Mouse (Mus musculus): ENCODE results near the gene H2-Ob. TPM values are rescaled to one million over a fixed set of nuclear protein-coding genes. Genes with fewer than 3 reads are reported as not detected.

H2-Ob gene
- polyA plus RNA-seq, 1 experiment from 2014 or later: 0.15 TPM

GRCm38 (mm10) chr17:34299356-34299755, 60.7 kb downstream of the H2-Ob start:
- no peaks in the 10 kb centered on the region for H3K36me3 ChIP-seq

GRCm38 (mm10) chr17:34300071-34300470, 61.4 kb downstream of the H2-Ob start:
- H3K9ac ChIP-seq: no peak overlapping the region
- H3K27ac ChIP-seq (ENCODE audit: poor library complexity, severe bottlenecking): no peak overlapping the region
- no peaks in the 10 kb centered on the region for H3K9me3 ChIP-seq (replicated peaks)
- no peak for ATAC-seq (ENCODE audit: insufficient number of reproducible peaks, low FRiP score)
- no peak overlapping the region for H3K4me3 ChIP-seq
- H3K4me2 ChIP-seq: no peak overlapping the region
- H3K4me1 ChIP-seq (replicated peaks): no peaks in the 10 kb centered on the region
- 89% methylated on average over 8 of the region's 8 CpGs for WGBS
- peaks cover 14% of the 10 kb centered on the region; the same call in 1 of the 2 replicates for H3K27me3 ChIP-seq (replicated peaks)
- no peaks in the 10 kb centered on the region for H3K36me3 ChIP-seq

More at GRCm38 (mm10) chr17:34299356-34299755, 60.7 kb downstream of the H2-Ob start:
- H3K4me1 ChIP-seq (replicated peaks): no peaks in the 10 kb centered on the region
- H3K27ac ChIP-seq (ENCODE audit: poor library complexity, severe bottlenecking): no peak overlapping the region
- H3K9ac ChIP-seq: no peak overlapping the region
- H3K4me3 ChIP-seq: no peak overlapping the region
- H3K27me3 ChIP-seq (replicated peaks): peaks cover 14% of the 10 kb centered on the region; the same call in 1 of the 2 replicates
- no peaks in the 10 kb centered on the region for H3K9me3 ChIP-seq (replicated peaks)
- WGBS: 59% methylated on average over 3 of the region's 3 CpGs
- ATAC-seq (ENCODE audit: insufficient number of reproducible peaks, low FRiP score): no peak
- no peak overlapping the region for H3K4me2 ChIP-seq

- no peak for ATAC-seq (ENCODE audit: insufficient number of reproducible peaks, low FRiP score)
- H3K36me3 ChIP-seq: no peaks in the 10 kb centered on the region
Observed at GRCm38 (mm10) chr17:34300691-34301566, 62.2 kb downstream of the H2-Ob start.

GRCm38 (mm10) chr17:34301670-34302190, 63.0 kb downstream of the H2-Ob start:
- Histone ChIP-seq H3K9ac (no peak overlapping the region), H3K4me2 (no peak overlapping the region), H3K4me3 (no peak overlapping the region), H3K9me3 (replicated peaks) (no peaks in the 10 kb centered on the region), H3K4me1 (replicated peaks) (no peaks in the 10 kb centered on the region), H3K36me3 (no peaks in the 10 kb centered on the region), H3K27me3 (replicated peaks) (peaks cover 11% of the 10 kb centered on the region; the same call in 1 of the 2 replicates), H3K27ac (ENCODE audit: poor library complexity, severe bottlenecking) (no peak overlapping the region)
- WGBS: 82% methylated on average over 4 of the region's 4 CpGs
- no peak for ATAC-seq (ENCODE audit: insufficient number of reproducible peaks, low FRiP score)

More at GRCm38 (mm10) chr17:34300691-34301566, 62.2 kb downstream of the H2-Ob start:
- no peak overlapping the region for H3K9ac ChIP-seq
- H3K4me3 ChIP-seq: no peak overlapping the region
- H3K27ac ChIP-seq (ENCODE audit: poor library complexity, severe bottlenecking): no peak overlapping the region
- H3K4me1 ChIP-seq (replicated peaks): no peaks in the 10 kb centered on the region
- H3K27me3 ChIP-seq (replicated peaks): peaks cover 14% of the 10 kb centered on the region; the same call in 1 of the 2 replicates
- WGBS: 68% methylated on average over 23 of the region's 23 CpGs
- H3K4me2 ChIP-seq: no peak overlapping the region
- H3K9me3 ChIP-seq (replicated peaks): no peaks in the 10 kb centered on the region

GRCm38 (mm10) chr17:34303789-34304188, 65.1 kb downstream of the H2-Ob start:
- no peaks in the 10 kb centered on the region for H3K9me3 ChIP-seq (replicated peaks)
- ATAC-seq (ENCODE audit: insufficient number of reproducible peaks, low FRiP score): no peak
- no peak overlapping the region for H3K4me3 ChIP-seq
- 83% methylated on average over 2 of the region's 2 CpGs for WGBS
- no peak overlapping the region for H3K4me2 ChIP-seq
- no peak overlapping the region for H3K27ac ChIP-seq (ENCODE audit: poor library complexity, severe bottlenecking)
- H3K27me3 ChIP-seq (replicated peaks): peaks cover 5% of the 10 kb centered on the region; the same call in 1 of the 2 replicates
- no peaks in the 10 kb centered on the region for H3K4me1 ChIP-seq (replicated peaks)
- no peak overlapping the region for H3K9ac ChIP-seq
- H3K36me3 ChIP-seq: no peaks in the 10 kb centered on the region

Other genes with a start within 250 kb of the H2-Ob start
- 16.1 and 18.3 TPM in 2 replicates for gene H2-K1, start 238.6 kb upstream of the H2-Ob start, polyA plus RNA-seq (2016; fragmentation: Nextera tagmentation; extraction: Ambion mirVana)
- 14.9 and 16.5 TPM in 2 replicates for gene Ring1, start 214.2 kb upstream of the H2-Ob start, polyA plus RNA-seq (2016; fragmentation: Nextera tagmentation; extraction: Ambion mirVana)
- 46.7 and 48.0 TPM in 2 replicates for gene H2-Ke6, start 210.8 kb upstream of the H2-Ob start, polyA plus RNA-seq (2016; fragmentation: Nextera tagmentation; extraction: Ambion mirVana)
- 128 and 130 TPM in 2 replicates for gene Slc39a7, start 207.2 kb upstream of the H2-Ob start, polyA plus RNA-seq (2016; fragmentation: Nextera tagmentation; extraction: Ambion mirVana)
- gene Rxrb, start 207.1 kb upstream of the H2-Ob start, polyA plus RNA-seq (2016; fragmentation: Nextera tagmentation; extraction: Ambion mirVana): 34.7 and 36.9 TPM in 2 replicates
- gene Col11a2, start 199.5 kb upstream of the H2-Ob start, polyA plus RNA-seq (2016; fragmentation: Nextera tagmentation; extraction: Ambion mirVana): 0.48 and 0.83 TPM in 2 replicates
- 0.26 and 0.37 TPM in 2 replicates for gene H2-Oa, start 146.6 kb upstream of the H2-Ob start, polyA plus RNA-seq (2016; fragmentation: Nextera tagmentation; extraction: Ambion mirVana)
- 3.9 and 7.8 TPM in 2 replicates for gene H2-DMa, start 119.4 kb upstream of the H2-Ob start, polyA plus RNA-seq (2016; fragmentation: Nextera tagmentation; extraction: Ambion mirVana)
- 89.4 and 90.6 TPM in 2 replicates for gene Brd2, start 116.3 kb upstream of the H2-Ob start, polyA plus RNA-seq (2016; fragmentation: Nextera tagmentation; extraction: Ambion mirVana)
- gene H2-DMb2, start 95.6 kb upstream of the H2-Ob start, polyA plus RNA-seq (2016; fragmentation: Nextera tagmentation; extraction: Ambion mirVana): 0.21 TPM in 1 of 2 replicates, not detected in the other
- gene H2-DMb1, start 85.8 kb upstream of the H2-Ob start, polyA plus RNA-seq (2016; fragmentation: Nextera tagmentation; extraction: Ambion mirVana): 0.33 and 0.41 TPM in 2 replicates
- gene Tap1, start 51.4 kb upstream of the H2-Ob start, polyA plus RNA-seq (2016; fragmentation: Nextera tagmentation; extraction: Ambion mirVana): 1.1 TPM in 2 replicates
- gene Psmb9, start 51.1 kb upstream of the H2-Ob start, polyA plus RNA-seq (2016; fragmentation: Nextera tagmentation; extraction: Ambion mirVana): 0.59 and 0.91 TPM in 2 replicates
- 1.9 and 2.0 TPM in 2 replicates for gene Psmb8, start 41.2 kb upstream of the H2-Ob start, polyA plus RNA-seq (2016; fragmentation: Nextera tagmentation; extraction: Ambion mirVana)
- gene Tap2, start 35.4 kb upstream of the H2-Ob start, polyA plus RNA-seq (2016; fragmentation: Nextera tagmentation; extraction: Ambion mirVana): 1.3 and 1.7 TPM in 2 replicates
- 11.8 and 15.2 TPM in 2 replicates for gene H2-Ab1, start 18.8 kb downstream of the H2-Ob start, polyA plus RNA-seq (2016; fragmentation: Nextera tagmentation; extraction: Ambion mirVana)
- 0.20 and 0.33 TPM in 2 replicates for gene H2-Aa, start 48.9 kb downstream of the H2-Ob start, polyA plus RNA-seq (2016; fragmentation: Nextera tagmentation; extraction: Ambion mirVana)
- 1.4 and 2.6 TPM in 2 replicates for gene H2-Eb1, start 67.0 kb downstream of the H2-Ob start, polyA plus RNA-seq (2016; fragmentation: Nextera tagmentation; extraction: Ambion mirVana)
- gene H2-Eb2, start 86.8 kb downstream of the H2-Ob start, polyA plus RNA-seq (2016; fragmentation: Nextera tagmentation; extraction: Ambion mirVana): not detected in 2 replicates
- 0.09 TPM in 1 of 2 replicates, not detected in the other for gene Btnl2, start 115.9 kb downstream of the H2-Ob start, polyA plus RNA-seq (2016; fragmentation: Nextera tagmentation; extraction: Ambion mirVana)
- not detected in 2 replicates for gene Btnl1, start 138.2 kb downstream of the H2-Ob start, polyA plus RNA-seq (2016; fragmentation: Nextera tagmentation; extraction: Ambion mirVana)
- not detected in 2 replicates for gene BC051142, start 159.9 kb downstream of the H2-Ob start, polyA plus RNA-seq (2016; fragmentation: Nextera tagmentation; extraction: Ambion mirVana)
- gene Btnl4, start 238.4 kb downstream of the H2-Ob start, polyA plus RNA-seq (2016; fragmentation: Nextera tagmentation; extraction: Ambion mirVana): not detected in 2 replicates

Data from heart, embryonic 12.5 days (tissue).